Mouse (Mus musculus) olfactory bulb, adult 2 months (tissue): ENCODE results near the gene Aurkb.

Experiments
- CTCF ChIP-seq: fragments of 200-500 bp; IDR thresholded peaks from 2 replicates; pipeline ENCODE4 v1.5.1; 2012; ENCODE audit warnings: low read depth, mild to moderate bottlenecking, low read length, moderate library complexity; ENCODE audit not compliant: insufficient read depth
- POLR2A ChIP-seq: fragments of 200-500 bp; IDR thresholded peaks from 2 replicates; pipeline ENCODE4 v1.6.1; 2012; ENCODE audit warnings: mild to moderate bottlenecking, low read depth, low read length, moderate library complexity; ENCODE audit not compliant: insufficient read depth

- TF ChIP-seq CTCF (no peak), POLR2A (no peak)
These were observed 30.5 kb downstream of the Aurkb start for GRCm38 (mm10) chr11:69075764-69076479.
